Mouse (Mus musculus): Measurements from ENCODE around the gene Cacnb4. TPM values are rescaled to one million over a fixed set of nuclear protein-coding genes. Genes with fewer than 3 reads are reported as not detected.

Cacnb4 gene
- total and polyA plus RNA-seq, 2 experiments from 2014 or later = 12.5 to 13.3 TPM

DNA sequence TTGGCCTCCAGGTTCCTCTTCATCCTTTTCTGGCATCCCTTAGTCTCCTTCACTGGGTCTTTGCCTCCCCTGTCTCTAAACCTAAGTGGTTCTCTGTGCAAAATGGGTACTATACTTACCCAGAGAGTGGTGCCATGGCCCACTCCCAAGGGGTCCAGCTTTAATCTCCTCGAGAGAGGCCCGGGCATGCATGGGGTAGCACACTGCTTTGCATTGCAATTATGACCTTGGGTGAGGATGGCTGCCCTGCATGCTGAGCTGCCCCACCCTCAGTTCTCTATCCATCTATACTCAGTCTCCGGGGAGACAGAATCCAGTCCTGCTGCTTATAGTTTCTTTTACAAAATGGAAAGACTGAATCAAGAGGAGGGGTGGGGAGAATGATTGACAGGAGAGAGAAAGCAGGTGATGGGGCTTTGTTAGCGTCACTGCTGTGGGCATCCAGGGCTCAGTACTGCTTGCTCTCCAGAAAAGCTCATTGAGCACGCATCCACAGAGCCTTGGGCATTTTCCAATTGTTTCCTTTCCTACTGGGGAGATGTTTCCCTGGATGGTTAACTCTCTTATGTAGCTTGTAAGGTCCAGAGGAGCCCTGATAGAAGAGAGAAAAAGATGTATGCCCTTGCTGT, 68.7 kb downstream of the Cacnb4 start:
- no peaks in the 10 kb centered on the region for H3K36me3 ChIP-seq (ENCODE audit: insufficient read depth, low read length)
- H3K4me1 ChIP-seq (ENCODE audit: insufficient read depth, low read length) = no peaks in the 10 kb centered on the region
- no peak overlapping the region for H3K9ac ChIP-seq (replicated peaks; ENCODE audit: low read length, poor library complexity, severe bottlenecking)
- H3K27me3 ChIP-seq (ENCODE audit: insufficient read depth, low read length) = no peaks in the 10 kb centered on the region
- H3K4me3 ChIP-seq (ENCODE audit: low read depth, low read length) = no peak overlapping the region
- no peak for ATAC-seq (ENCODE audit: low FRiP score)
- H3K9me3 ChIP-seq (ENCODE audit: low read length) = no peaks in the 10 kb centered on the region
- no peak for TF ChIP-seq CTCF (IDR thresholded peaks at IDR 0.05)
- no peak overlapping the region for H3K27ac ChIP-seq (ENCODE audit: low read depth, low read length)
- no peak for DNase-seq (ENCODE audit: low spot score)
- no peak overlapping the region for H3K4me2 ChIP-seq (ENCODE audit: low read depth, low read length, poor library complexity, severe bottlenecking)
- 19% methylated on average over 5 of the region's 5 CpGs for whole genome bisulfite sequencing

DNA sequence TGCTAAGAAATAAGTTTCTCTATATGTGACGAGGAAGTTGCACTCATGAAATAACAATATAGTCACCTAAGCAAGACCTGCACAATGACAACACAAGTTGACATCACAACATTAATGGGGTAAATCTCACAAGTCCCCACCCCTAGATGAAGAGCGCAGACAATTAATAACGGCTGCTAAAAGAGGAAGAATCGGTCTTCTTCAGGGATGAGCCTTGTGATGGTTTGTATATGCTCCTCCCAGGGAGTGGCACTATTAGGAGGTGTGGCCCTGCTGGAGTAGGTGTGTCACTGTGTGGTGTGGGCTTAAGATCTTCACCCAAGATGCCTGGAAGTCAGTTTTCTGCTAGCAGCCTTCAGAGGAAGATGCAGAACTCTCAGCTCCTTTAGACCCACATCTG, 70.3 kb downstream of the Cacnb4 start:
- H3K4me3 ChIP-seq (ENCODE audit: low read depth, low read length) = no peak overlapping the region
- 92% methylated on average over 4 of the region's 4 CpGs for WGBS
- DNase-seq (ENCODE audit: low spot score) (no peak), ATAC-seq (ENCODE audit: low FRiP score) (no peak)
- no peaks in the 10 kb centered on the region for H3K36me3 ChIP-seq (ENCODE audit: insufficient read depth, low read length)
- no peaks in the 10 kb centered on the region for H3K4me1 ChIP-seq (ENCODE audit: insufficient read depth, low read length)
- no peaks in the 10 kb centered on the region for H3K9me3 ChIP-seq (ENCODE audit: low read length)
- no peak for TF ChIP-seq CTCF (IDR thresholded peaks at IDR 0.05)
- no peaks in the 10 kb centered on the region for H3K27me3 ChIP-seq (ENCODE audit: insufficient read depth, low read length)
- H3K9ac ChIP-seq (replicated peaks; ENCODE audit: low read length, poor library complexity, severe bottlenecking) = no peak overlapping the region
- no peak overlapping the region for H3K4me2 ChIP-seq (ENCODE audit: low read depth, low read length, poor library complexity, severe bottlenecking)
- no peak overlapping the region for H3K27ac ChIP-seq (ENCODE audit: low read depth, low read length)

DNA sequence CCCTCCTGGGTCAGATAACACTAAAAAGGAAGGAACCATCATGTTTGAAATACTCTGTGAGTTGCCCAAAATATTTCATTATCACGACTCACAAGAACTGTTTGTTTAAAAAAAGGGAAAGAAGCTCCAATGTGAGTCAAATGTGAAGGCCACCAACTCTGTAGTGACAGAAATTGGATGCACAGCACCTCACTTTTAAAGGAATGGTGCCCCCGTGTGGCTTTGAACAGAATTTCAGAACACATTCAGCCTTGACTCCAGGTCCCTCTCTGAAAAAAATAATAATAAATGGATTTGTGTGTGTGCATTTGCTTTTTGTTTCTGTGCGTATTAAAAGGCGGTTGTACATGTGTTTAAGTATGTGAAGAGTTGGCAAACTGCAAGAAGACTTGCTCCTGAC, 71.3 kb downstream of the Cacnb4 start:
- no peaks in the 10 kb centered on the region for H3K9me3 ChIP-seq (ENCODE audit: low read length)
- no peaks in the 10 kb centered on the region for H3K4me1 ChIP-seq (ENCODE audit: insufficient read depth, low read length)
- H3K36me3 ChIP-seq (ENCODE audit: insufficient read depth, low read length) = no peaks in the 10 kb centered on the region
- DNase-seq (ENCODE audit: low spot score) = peak; percentile 78
- peak; percentile 83 for TF ChIP-seq CTCF (IDR thresholded peaks at IDR 0.05)
- ATAC-seq (ENCODE audit: low FRiP score) = 0 out of 2 replicates have a peak, but pooled peaks have one; percentile 48
- 18% methylated on average over 4 of the region's 4 CpGs for WGBS
- no peaks in the 10 kb centered on the region for H3K27me3 ChIP-seq (ENCODE audit: insufficient read depth, low read length)
- no peak overlapping the region for H3K4me2 ChIP-seq (ENCODE audit: low read depth, low read length, poor library complexity, severe bottlenecking)
- no peak overlapping the region for H3K27ac ChIP-seq (ENCODE audit: low read depth, low read length)
- no peak overlapping the region for H3K9ac ChIP-seq (replicated peaks; ENCODE audit: low read length, poor library complexity, severe bottlenecking)
- no peak overlapping the region for H3K4me3 ChIP-seq (ENCODE audit: low read depth, low read length)

DNA sequence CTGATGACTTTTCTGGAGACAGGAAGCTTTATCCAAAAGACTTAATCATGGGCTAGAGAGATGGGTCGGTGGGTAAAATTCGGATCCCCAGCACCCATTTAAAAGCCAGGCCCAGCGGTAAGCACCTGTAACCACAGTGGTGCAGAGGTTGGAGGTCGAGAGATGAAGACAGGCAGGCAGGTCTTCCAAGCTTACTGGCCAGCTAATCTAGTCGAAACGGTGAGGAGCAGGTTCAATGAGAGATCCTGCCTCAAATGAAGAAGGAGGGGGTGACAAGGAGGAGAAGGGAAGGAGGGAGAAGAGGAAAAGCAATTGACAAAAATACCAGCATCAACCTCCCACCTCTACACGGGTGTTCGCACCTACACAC, 72.0 kb downstream of the Cacnb4 start:
- no peak for DNase-seq (ENCODE audit: low spot score)
- no peaks in the 10 kb centered on the region for H3K36me3 ChIP-seq (ENCODE audit: insufficient read depth, low read length)
- no peak overlapping the region for H3K27ac ChIP-seq (ENCODE audit: low read depth, low read length)
- TF ChIP-seq CTCF (IDR thresholded peaks at IDR 0.05) = no peak
- H3K4me2 ChIP-seq (ENCODE audit: low read depth, low read length, poor library complexity, severe bottlenecking) = no peak overlapping the region
- no peak overlapping the region for H3K9ac ChIP-seq (replicated peaks; ENCODE audit: low read length, poor library complexity, severe bottlenecking)
- H3K27me3 ChIP-seq (ENCODE audit: insufficient read depth, low read length) = no peaks in the 10 kb centered on the region
- no peak for ATAC-seq (ENCODE audit: low FRiP score)
- no peak overlapping the region for H3K4me3 ChIP-seq (ENCODE audit: low read depth, low read length)
- no peaks in the 10 kb centered on the region for H3K4me1 ChIP-seq (ENCODE audit: insufficient read depth, low read length)
- no peaks in the 10 kb centered on the region for H3K9me3 ChIP-seq (ENCODE audit: low read length)
- 86% methylated on average over 8 of the region's 8 CpGs for WGBS

DNA sequence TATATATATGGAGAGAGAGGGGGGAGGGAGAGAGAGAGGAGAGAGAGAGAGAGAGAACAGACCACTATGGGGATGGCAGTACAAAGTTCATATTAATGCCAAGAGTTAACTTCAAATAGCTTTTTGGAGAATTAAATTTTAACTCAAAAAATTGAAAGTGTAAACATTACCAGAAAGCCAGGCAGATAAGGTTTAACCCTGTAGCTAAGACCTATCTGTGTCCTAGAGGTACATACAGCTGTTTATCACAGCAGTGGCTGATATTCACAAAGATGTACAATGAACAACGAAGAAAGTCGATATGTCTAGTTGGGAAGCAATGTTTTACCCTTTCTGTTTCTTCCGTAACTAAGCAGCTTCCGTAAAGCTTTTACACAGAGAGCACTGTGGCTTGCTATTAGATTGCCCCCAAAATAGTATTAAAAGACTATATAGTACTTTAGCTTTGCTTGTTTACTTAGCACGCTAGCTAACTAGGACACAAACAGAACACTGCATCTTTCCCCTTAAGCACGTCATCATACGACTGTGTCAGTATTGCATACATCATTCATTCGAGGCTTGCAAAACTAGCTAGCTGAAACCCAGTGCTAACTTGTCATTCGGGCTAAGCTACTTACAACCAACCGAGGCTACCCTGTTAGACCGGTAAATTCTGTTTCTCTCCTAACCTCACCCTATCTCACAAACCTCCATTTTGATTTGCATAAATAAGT, 72.5 kb downstream of the Cacnb4 start:
- ATAC-seq (ENCODE audit: low FRiP score) = no peak
- no peak overlapping the region for H3K4me2 ChIP-seq (ENCODE audit: low read depth, low read length, poor library complexity, severe bottlenecking)
- no peak overlapping the region for H3K9ac ChIP-seq (replicated peaks; ENCODE audit: low read length, poor library complexity, severe bottlenecking)
- WGBS = 92% methylated on average over 11 of the region's 11 CpGs
- H3K27ac ChIP-seq (ENCODE audit: low read depth, low read length) = no peak overlapping the region
- DNase-seq (ENCODE audit: low spot score) = no peak
- H3K27me3 ChIP-seq (ENCODE audit: insufficient read depth, low read length) = no peaks in the 10 kb centered on the region
- no peaks in the 10 kb centered on the region for H3K36me3 ChIP-seq (ENCODE audit: insufficient read depth, low read length)
- H3K4me1 ChIP-seq (ENCODE audit: insufficient read depth, low read length) = no peaks in the 10 kb centered on the region
- H3K4me3 ChIP-seq (ENCODE audit: low read depth, low read length) = no peak overlapping the region
- TF ChIP-seq CTCF (IDR thresholded peaks at IDR 0.05) = no peak
- H3K9me3 ChIP-seq (ENCODE audit: low read length) = no peaks in the 10 kb centered on the region

DNA sequence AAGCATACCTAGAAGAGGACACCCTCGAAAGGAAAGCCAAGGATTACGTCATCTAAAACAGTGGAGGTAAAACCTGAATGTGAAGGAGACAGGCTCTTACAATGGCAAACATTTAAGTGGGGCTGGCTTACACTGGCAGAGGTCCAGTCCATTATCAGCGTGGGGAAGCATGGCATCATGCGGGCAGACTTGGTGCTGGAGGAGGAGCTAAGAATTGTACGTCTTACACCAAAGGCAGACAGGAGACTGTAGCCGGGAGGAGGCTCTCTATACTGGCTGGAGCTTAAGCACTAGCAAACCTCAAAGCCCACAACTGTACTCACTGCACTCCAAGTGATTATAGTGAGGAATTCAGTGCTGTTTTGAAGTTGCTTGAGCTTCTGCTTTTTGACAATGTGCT, 73.2 kb downstream of the Cacnb4 start:
- H3K4me2 ChIP-seq (ENCODE audit: low read depth, low read length, poor library complexity, severe bottlenecking) = no peak overlapping the region
- no peaks in the 10 kb centered on the region for H3K4me1 ChIP-seq (ENCODE audit: insufficient read depth, low read length)
- H3K36me3 ChIP-seq (ENCODE audit: insufficient read depth, low read length) = no peaks in the 10 kb centered on the region
- H3K4me3 ChIP-seq (ENCODE audit: low read depth, low read length) = no peak overlapping the region
- H3K27me3 ChIP-seq (ENCODE audit: insufficient read depth, low read length) = no peaks in the 10 kb centered on the region
- whole genome bisulfite sequencing = 76% methylated on average over 6 of the region's 6 CpGs
- H3K9ac ChIP-seq (replicated peaks; ENCODE audit: low read length, poor library complexity, severe bottlenecking) = no peak overlapping the region
- DNase-seq (ENCODE audit: low spot score) (no peak), ATAC-seq (ENCODE audit: low FRiP score) (no peak)
- H3K9me3 ChIP-seq (ENCODE audit: low read length) = no peaks in the 10 kb centered on the region
- TF ChIP-seq CTCF (IDR thresholded peaks at IDR 0.05) = no peak
- H3K27ac ChIP-seq (ENCODE audit: low read depth, low read length) = no peak overlapping the region
